Mouse (Mus musculus): ENCODE results near the gene Colgalt2.

Gene Colgalt2

GRCm38 (mm10) chr1:152490842-152491241 is 91.2 kb downstream of the Colgalt2 start:
- DNase-seq (ENCODE audit: low spot score in 2 of 2) = no peak

- DNase-seq (ENCODE audit: low spot score in 2 of 2) = no peak
Measured at GRCm38 (mm10) chr1:152492258-152492657, 92.6 kb downstream of the Colgalt2 start.

GRCm38 (mm10) chr1:152496831-152497230 is 97.2 kb downstream of the Colgalt2 start:
- DNase-seq (ENCODE audit: low spot score in 2 of 2) = no peak

GRCm38 (mm10) chr1:152497581-152497980 is 98.0 kb downstream of the Colgalt2 start:
- DNase-seq (ENCODE audit: low spot score in 2 of 2) = no peak

GRCm38 (mm10) chr1:152499802-152500201 is 100.2 kb downstream of the Colgalt2 start:
- no peak for DNase-seq (ENCODE audit: low spot score in 2 of 2)

- DNase-seq (ENCODE audit: low spot score in 2 of 2) = no peak
Measured at GRCm38 (mm10) chr1:152506175-152506574, 106.5 kb downstream of the Colgalt2 start.

- DNase-seq (ENCODE audit: low spot score in 2 of 2) = no peak
Measured at GRCm38 (mm10) chr1:152506726-152507125, 107.1 kb downstream of the Colgalt2 start.

- no peak for DNase-seq (ENCODE audit: low spot score in 2 of 2)
Measured at GRCm38 (mm10) chr1:152508481-152509220, 109.0 kb downstream of the Colgalt2 start.

GRCm38 (mm10) chr1:152511237-152511636 is 111.6 kb downstream of the Colgalt2 start:
- DNase-seq (ENCODE audit: low spot score in 2 of 2) = no peak

GRCm38 (mm10) chr1:152514256-152514655 is 114.6 kb downstream of the Colgalt2 start:
- DNase-seq (ENCODE audit: low spot score in 2 of 2) = no peak

GRCm38 (mm10) chr1:152517057-152517570 is 117.5 kb downstream of the Colgalt2 start:
- DNase-seq (ENCODE audit: low spot score in 2 of 2) = no peak

- DNase-seq (ENCODE audit: low spot score in 2 of 2) = no peak
Measured at GRCm38 (mm10) chr1:152518971-152519370, 119.3 kb downstream of the Colgalt2 start.

GRCm38 (mm10) chr1:152520798-152521575 is 121.4 kb downstream of the Colgalt2 start:
- peak in 1 of 2 experiments; percentile 54 for DNase-seq (ENCODE audit: low spot score in 2 of 2)

GRCm38 (mm10) chr1:152522226-152522625 is 122.6 kb downstream of the Colgalt2 start:
- DNase-seq (ENCODE audit: low spot score in 2 of 2) = peak; percentile 68

- no peak for DNase-seq (ENCODE audit: low spot score in 2 of 2)
Measured at GRCm38 (mm10) chr1:152523292-152523691, 123.7 kb downstream of the Colgalt2 start.

- DNase-seq (ENCODE audit: low spot score in 2 of 2) = peak; percentile 71 to 83
Measured at GRCm38 (mm10) chr1:152524098-152524892, 124.7 kb downstream of the Colgalt2 start.

GRCm38 (mm10) chr1:152524987-152525648 is 125.5 kb downstream of the Colgalt2 start:
- peak; percentile 77 to 86 for DNase-seq (ENCODE audit: low spot score in 2 of 2)

- DNase-seq (ENCODE audit: low spot score in 2 of 2) = no peak
Measured at GRCm38 (mm10) chr1:152526154-152526553, 126.5 kb downstream of the Colgalt2 start.

- DNase-seq (ENCODE audit: low spot score in 2 of 2) = no peak
Measured at GRCm38 (mm10) chr1:152528214-152528613, 128.6 kb downstream of the Colgalt2 start.

- DNase-seq (ENCODE audit: low spot score in 2 of 2) = no peak
Measured at GRCm38 (mm10) chr1:152528778-152529177, 129.1 kb downstream of the Colgalt2 start.

- no peak for DNase-seq (ENCODE audit: low spot score in 2 of 2)
Measured at GRCm38 (mm10) chr1:152531498-152531897, 131.9 kb downstream of the Colgalt2 start.
